Mouse (Mus musculus): ENCODE measurements around the gene Car10. TPM values are rescaled to one million over a fixed set of nuclear protein-coding genes. Genes with fewer than 3 reads are reported as not detected.
"Not testable (repeated sequence)": the region's sequence is repeated elsewhere in the genome, so short reads cannot be mapped to it uniquely, and the experiment has no call there.

The Car10 gene
- total RNA-seq, 2 experiments from 2014 or later, result 0.45 to 0.48 TPM

- DNase-seq, result not testable (repeated sequence)
Measured at GRCm38 (mm10) chr11:93393371-93393770, 295.5 kb downstream of the Car10 start.

DNA sequence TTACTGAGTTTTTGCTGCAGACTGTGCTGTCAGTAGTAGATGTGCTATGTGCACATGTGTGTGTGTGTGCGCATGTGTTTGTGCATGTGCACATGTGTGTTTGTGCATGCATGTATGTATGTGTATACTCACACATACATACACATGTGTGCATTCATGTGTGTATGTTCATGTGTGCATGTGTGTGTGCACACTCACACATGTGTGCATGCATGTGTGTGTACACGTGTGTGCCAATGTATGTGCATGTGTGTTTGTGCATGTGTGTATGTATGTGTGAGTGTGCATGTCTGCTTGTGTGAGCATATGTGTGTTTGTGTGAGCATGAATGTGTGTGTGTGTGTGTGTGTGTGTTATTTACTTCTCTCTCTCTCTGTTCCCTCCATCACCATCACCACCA lies 298.5 kb downstream of the Car10 start:
- DNase-seq, result no peak

DNA sequence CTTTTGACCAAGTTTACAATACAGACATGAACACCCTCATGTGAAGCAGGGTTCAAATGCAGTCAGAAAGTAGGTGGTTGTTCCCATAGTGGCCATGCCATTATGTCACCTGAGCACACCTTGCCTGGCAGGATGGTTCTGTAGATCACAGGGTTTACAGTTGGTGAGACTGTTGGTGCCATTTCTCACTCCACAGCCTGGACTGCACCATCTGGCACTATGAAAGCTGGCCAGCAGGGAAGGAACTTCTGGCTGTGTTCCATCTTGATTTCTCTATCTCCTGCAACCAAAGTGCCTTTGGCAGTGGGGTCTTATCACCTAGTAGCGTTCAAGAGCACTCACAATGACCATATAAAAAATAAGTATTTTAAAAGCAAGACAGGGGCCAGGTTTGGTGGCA lies 303.3 kb downstream of the Car10 start:
- DNase-seq, result not testable (repeated sequence)

GRCm38 (mm10) chr11:93407981-93408380 lies 310.2 kb downstream of the Car10 start:
- DNase-seq, result no peak

DNA sequence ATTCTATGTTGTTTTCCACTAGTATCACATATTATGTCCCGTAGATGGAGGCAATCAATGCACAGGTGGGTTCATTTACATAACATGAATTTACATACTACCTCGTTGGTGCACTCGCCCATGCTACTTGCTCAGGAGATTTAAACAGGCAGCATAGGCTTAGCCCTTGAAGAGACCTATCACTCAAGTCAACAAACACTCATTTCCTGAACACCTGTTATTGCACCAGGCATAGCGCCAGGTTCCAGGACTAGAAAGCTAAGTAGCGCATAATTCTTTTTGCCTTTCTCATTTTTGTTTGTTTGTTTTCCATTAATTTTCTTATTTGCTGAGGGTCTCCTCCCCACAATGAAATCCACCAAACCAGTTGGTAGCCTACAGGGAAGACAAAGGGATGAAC lies 333.7 kb downstream of the Car10 start:
- no peak for DNase-seq

DNA sequence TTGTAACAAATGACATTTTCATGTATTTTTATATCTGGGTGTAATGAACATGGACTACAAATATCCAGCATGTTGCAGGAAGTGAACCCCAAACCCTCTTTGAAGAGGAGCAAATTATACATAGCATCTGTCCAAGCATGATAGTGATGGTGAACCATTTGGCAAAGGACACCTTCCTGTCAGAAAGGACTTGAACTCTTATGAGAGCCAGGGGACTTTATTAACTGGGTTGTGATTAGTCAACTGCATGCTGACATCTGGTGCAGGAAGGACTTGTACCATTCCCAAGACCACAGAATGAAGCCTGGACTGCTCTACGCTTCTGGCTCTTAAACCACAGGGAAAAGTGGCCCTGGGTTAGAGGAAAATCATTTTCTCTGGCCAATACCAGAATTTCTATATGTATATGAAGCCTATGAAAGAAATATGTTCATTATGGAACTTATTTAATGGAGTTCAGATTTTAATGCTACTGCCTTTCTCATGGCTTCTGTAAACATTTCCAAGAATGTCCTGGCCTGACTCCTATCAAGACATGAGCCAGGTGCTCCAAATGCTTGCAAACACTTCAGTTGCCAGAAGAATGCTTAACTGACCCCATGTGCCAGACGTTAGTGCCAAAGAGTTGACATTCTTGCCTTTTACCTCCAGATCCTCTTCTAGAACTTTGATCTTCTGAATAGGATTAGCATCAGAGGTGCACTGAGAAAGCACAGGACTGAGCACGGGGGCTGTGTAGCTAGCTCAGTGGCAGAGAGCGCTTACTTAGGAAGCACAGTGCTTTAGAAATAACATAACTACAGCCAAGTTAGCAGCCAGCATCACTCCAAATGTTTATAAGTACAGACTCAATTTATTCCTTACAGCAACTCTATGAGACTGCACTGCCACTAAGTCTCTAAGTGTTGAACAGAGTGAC lies 337.4 kb downstream of the Car10 start:
- DNase-seq, result no peak

DNA sequence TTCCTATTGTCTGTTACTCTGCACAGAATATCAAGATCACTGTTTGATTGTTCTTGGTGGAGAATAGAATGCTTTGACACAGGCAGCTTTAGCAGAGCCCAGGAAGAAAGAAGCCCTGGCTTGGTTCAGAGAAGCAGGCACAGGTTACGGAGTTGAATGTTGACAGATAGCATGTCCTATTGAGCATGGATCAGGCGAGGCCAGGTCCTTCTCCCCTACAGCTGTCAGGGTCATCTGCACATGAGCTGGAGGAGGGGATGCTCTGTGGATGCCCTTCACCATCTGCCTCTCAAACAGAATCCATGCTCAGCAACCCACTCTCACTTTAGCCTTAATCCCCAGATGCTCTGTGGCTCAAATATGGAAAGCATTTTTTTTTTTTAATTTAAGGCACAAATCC lies 339.1 kb downstream of the Car10 start:
- DNase-seq, result no peak

GRCm38 (mm10) chr11:93440466-93440865 lies 342.6 kb downstream of the Car10 start:
- no peak for DNase-seq

- DNase-seq, result no peak
Measured at GRCm38 (mm10) chr11:93443777-93444176, 345.9 kb downstream of the Car10 start.

DNA sequence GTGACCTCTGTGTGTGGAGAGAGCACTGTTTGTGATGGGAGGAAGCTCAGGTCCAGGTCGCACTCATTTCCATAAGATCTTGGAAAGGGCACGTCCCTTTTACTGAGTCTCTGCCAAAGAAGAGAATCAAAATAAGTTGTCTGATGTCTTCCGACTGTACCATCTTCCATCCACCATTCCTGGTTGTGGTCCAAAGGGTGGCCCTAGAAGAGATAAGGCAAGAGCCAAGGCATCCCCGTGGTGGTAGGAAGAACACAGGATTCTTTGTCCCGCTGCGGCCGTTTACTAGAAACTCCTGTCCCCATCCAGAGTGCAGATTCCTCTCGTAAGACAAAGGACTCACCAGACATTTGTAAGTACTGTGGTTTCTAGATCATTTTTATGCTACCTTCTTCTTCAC lies 346.9 kb downstream of the Car10 start:
- DNase-seq, result no peak

DNA sequence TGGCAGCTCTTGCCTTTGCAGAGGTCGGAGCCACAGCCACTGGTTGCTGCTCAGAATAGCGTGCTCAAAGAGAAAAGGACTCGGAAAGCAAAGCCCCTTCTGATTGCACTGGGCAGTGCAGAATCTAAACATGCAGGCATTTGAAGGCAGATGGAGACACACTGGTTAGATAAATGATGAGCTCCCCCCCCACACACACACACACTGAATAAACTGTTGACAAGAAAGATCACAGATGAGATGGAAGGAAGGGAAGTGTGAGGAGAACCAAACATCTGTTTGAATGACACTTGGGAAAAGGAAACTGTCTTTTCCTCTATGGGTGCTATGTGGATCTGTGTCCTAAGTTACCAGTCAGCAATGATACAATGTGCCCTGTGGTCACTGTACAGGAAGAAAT lies 349.7 kb downstream of the Car10 start:
- DNase-seq, result no peak

DNA sequence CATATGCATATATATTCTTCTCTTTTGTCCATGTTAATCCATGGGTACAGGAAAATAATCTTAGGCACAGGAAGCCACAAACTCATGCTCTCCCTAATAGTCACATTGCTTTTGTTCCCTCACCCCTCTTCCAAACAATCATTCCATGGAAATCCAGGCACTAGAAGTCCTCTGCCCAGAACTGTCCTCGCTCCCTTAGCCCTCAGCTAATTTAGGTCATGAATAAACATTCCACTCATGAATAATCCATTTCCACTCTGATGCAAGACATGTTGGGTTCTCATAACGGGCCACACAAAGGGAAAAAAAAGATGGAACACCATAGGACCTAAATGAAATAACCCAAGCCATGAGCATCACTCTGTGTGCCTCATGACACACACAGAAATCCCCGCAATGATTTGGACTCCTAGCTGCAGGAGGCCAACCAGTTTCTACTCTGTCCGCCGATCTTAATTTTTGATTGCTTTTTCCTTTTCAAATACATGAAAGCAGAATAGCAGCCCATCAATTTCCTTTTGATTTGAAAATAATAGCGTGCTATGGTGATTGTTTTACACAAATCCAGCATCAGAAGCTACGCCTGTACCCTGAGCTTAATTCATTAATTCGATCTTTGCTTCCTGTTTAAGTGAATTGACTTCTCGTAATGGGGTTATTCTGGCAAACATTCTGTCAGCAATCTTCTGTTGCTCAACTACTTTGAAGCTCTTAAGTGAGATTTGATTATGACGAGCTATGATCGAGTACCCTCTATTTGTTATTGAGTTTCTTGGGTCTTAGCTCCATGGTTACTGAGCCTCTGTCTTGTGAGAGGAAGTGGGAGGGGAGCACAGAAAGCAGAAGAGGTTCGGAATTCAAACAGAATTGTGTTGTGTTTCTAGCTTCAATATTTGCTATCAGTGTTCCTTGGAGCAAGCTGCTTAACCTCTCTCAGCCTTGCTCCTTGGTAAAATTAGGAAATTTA lies 350.7 kb downstream of the Car10 start:
- no peak for DNase-seq

GRCm38 (mm10) chr11:93450535-93450934 lies 352.7 kb downstream of the Car10 start:
- DNase-seq, result no peak

DNA sequence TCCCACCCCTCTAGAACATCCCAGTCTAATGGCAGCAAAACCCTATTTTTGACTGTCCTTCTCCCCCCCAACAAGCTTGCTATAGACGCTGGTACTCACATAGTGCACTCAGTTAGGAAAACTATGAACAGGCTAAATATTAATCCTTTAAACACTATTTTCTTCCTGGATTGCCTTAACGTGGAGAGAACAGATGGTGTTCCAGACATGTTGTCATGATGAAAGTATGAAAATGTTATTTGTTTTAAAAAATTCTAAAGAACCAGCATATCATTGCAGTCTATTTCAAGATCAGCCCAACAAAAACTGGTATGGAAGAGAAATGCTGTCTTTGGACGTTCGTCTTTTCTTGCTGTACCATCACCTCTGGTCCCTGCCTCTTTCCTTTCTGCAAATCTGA lies 368.4 kb downstream of the Car10 start:
- DNase-seq, result no peak

GRCm38 (mm10) chr11:93467711-93468110 lies 369.9 kb downstream of the Car10 start:
- no peak for DNase-seq

DNA sequence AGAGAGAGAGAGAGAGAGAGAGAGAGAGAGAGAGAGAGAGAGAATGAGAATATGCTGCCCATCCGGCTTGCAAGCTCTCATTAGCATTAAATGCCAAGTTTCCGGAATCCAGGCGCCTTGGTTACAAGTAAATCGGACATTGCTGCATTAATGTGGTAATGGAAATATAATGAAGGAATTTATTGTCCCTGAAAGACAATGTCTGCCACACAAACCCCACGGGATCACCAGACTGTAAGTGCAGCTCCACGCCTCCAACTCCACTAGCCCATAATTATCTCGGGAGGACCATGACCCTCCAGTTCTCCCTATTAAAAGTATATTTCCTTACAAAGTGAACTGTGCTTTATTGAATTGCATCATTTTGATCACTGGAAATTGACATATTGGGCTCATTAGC lies 372.9 kb downstream of the Car10 start:
- DNase-seq, result no peak

- DNase-seq, result peak; percentile 84
Measured at GRCm38 (mm10) chr11:93471573-93472179, 373.8 kb downstream of the Car10 start.

- DNase-seq, result no peak
Measured at GRCm38 (mm10) chr11:93484661-93485060, 386.8 kb downstream of the Car10 start.

- DNase-seq, result no peak
Measured at GRCm38 (mm10) chr11:93487021-93487420, 389.2 kb downstream of the Car10 start.

DNA sequence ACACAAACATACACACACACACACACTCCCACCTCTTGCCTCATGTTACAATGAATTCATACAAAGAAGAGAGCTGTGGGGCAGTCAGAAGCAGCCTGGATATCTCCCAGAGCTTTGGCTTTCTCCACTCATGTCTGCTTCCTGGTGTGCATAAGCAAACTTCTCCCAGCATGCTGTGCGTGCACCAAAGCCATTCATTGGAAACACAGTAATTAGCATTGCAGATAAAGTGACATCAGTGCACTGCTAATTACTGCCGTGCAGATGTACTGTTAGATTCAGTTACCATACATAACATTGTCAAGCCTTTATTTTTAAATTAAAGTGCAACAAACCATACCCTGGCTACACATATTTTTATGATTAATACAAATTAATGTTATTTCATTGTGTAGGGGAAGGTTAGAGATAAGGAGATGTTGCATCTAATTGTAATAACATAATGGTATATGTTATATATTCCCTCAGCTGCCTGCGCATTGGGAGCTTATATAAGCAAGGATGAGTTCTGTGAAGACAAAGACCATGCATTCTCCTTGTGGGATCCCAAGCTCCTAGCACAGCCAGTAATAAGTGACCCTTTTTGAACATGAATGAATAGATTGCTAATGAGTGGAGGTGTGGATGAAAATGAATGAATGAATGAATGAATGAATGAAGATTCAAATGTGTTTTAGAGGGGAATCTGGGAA lies 390.2 kb downstream of the Car10 start:
- no peak for DNase-seq

GRCm38 (mm10) chr11:93490211-93490820 lies 392.5 kb downstream of the Car10 start:
- DNase-seq, result no peak
